Mouse (Mus musculus) bone marrow, adult 2 months (tissue): ENCODE data around the gene Muc2.

Source experiments
- CTCF ChIP-seq: fragments of 200-500 bp; IDR thresholded peaks from 2 replicates; pipeline ENCODE4 v1.5.1; 2011; ENCODE audit warnings: low read length, control low read depth; ENCODE audit not compliant: control insufficient read depth, insufficient read depth
- POLR2A ChIP-seq: fragments of 200-500 bp; IDR thresholded peaks from 2 replicates; pipeline ENCODE4 v1.6.1; 2011; ENCODE audit warnings: low read depth, mild to moderate bottlenecking, control low read depth, low read length, borderline replicate concordance; ENCODE audit not compliant: control insufficient read depth

- no peak for TF ChIP-seq CTCF
- TF ChIP-seq POLR2A, result peak; percentile 52; the same call in 1 of the 2 replicates
These were observed 80.8 kb downstream of the Muc2 start for GRCm38 (mm10) chr7:141770988-141771387.
